Mouse (Mus musculus) MEL (cell line): ENCODE measurements around the gene Mrpl35. TPM values are rescaled to one million over a fixed set of nuclear protein-coding genes. Genes with fewer than 3 reads are reported as not detected.

Experiments used
- DNase-seq: peaks from one replicate; pipeline ENCODE4 v3.0.0; 2011; ENCODE audit warnings: low read depth, low spot score
- H3K27ac ChIP-seq: 2 replicates; pipeline ENCODE4 v1.5.1; 2012; ENCODE audit warnings: low read depth, mild to moderate bottlenecking, control low read depth, low read length, moderate library complexity; ENCODE audit not compliant: control insufficient read depth
- H3K27me3 ChIP-seq, 2 experiments: fragments of 150-350 bp in 1 of 2; sonication (generic) in 1 of 2; 2 replicates each; pipeline ENCODE4 v1.6.1; 2012; ENCODE audit warnings: low read length in 2 of 2, mild to moderate bottlenecking in 2 of 2, improper control_type of control experiment in 1 of 2, moderate library complexity in 1 of 2; ENCODE audit not compliant: insufficient read depth in 2 of 2, control insufficient read depth in 1 of 2
- H3K36me3 ChIP-seq, 2 experiments: 2 replicates each; pipeline ENCODE4 v1.6.1; 2012 to 2014; ENCODE audit warnings: low read length in 2 of 2, improper control_type of control experiment in 1 of 2, inconsistent platforms in 1 of 2, mild to moderate bottlenecking in 1 of 2; ENCODE audit not compliant: insufficient read depth in 2 of 2, control insufficient read depth in 1 of 2
- H3K4me1 ChIP-seq, 2 experiments: fragments of 150-350 bp in 1 of 2; sonication (generic) in 1 of 2; 2 replicates each; pipeline ENCODE4 v1.6.1; 2012; ENCODE audit warnings: low read length in 2 of 2, improper control_type of control experiment in 1 of 2, mild to moderate bottlenecking in 1 of 2; ENCODE audit not compliant: insufficient read depth in 2 of 2, control insufficient read depth in 1 of 2
- H3K4me3 ChIP-seq, 2 experiments: fragments of 150-350 bp in 1 of 2; sonication (generic) in 1 of 2; 2 replicates each; pipeline ENCODE4 v1.5.1; 2012; ENCODE audit warnings: low read depth in 2 of 2, low read length in 2 of 2, mild to moderate bottlenecking in 2 of 2, moderate library complexity in 2 of 2, control low read depth in 1 of 2, improper control_type of control experiment in 1 of 2; ENCODE audit not compliant: control insufficient read depth in 1 of 2, insufficient read depth in 1 of 2
- H3K79me2 ChIP-seq: 2 replicates; pipeline ENCODE4 v1.6.1; 2012; ENCODE audit warnings: mild to moderate bottlenecking, low read length, moderate library complexity; ENCODE audit not compliant: control insufficient read depth, poor library complexity, insufficient read depth
- H3K9ac ChIP-seq: 2 replicates; pipeline ENCODE4 v1.6.1; 2012; ENCODE audit warnings: low read depth, mild to moderate bottlenecking, control low read depth, low read length, moderate library complexity; ENCODE audit not compliant: control insufficient read depth, poor library complexity, severe bottlenecking
- H3K9me3 ChIP-seq: fragments of 150-350 bp; sonication (generic); replicated peaks from 2 replicates; pipeline ENCODE4 v1.6.1; 2012; ENCODE audit warnings: mild to moderate bottlenecking, low read length, improper control_type of control experiment, moderate library complexity; ENCODE audit not compliant: insufficient read depth
- CHD1 ChIP-seq: IDR thresholded peaks from 2 replicates; pipeline ENCODE4 v1.6.1; 2012; ENCODE audit warnings: low read depth, mild to moderate bottlenecking, inconsistent platforms, low read length, improper control_type of control experiment
- CHD2 ChIP-seq: IDR thresholded peaks from 2 replicates; pipeline ENCODE4 v1.6.1; 2011; ENCODE audit warnings: low read length, improper control_type of control experiment
- CTCF ChIP-seq, 3 experiments: IDR thresholded peaks in 2 of 3; conservative IDR thresholded peaks in 1 of 3; 2 replicates each; pipeline ENCODE4 v1.5.1; 2011 to 2012; ENCODE audit warnings: low read length in 3 of 3, low read depth in 2 of 3, mild to moderate bottlenecking in 2 of 3, improper control_type of control experiment in 1 of 3, inconsistent platforms in 1 of 3, mixed read lengths in 1 of 3, moderate library complexity in 1 of 3; ENCODE audit not compliant: control insufficient read depth in 1 of 3, insufficient read depth in 1 of 3, poor library complexity in 1 of 3, severe bottlenecking in 1 of 3
- E2F4 ChIP-seq: IDR thresholded peaks from 2 replicates; pipeline ENCODE4 v1.6.1; 2011; ENCODE audit warnings: low read depth, low read length, improper control_type of control experiment, borderline replicate concordance
- EP300 ChIP-seq, 2 experiments: IDR thresholded peaks; 2 replicates each; pipeline ENCODE4 v1.6.1; 2011; ENCODE audit warnings: improper control_type of control experiment in 2 of 2, low read length in 2 of 2, low read depth in 1 of 2, mild to moderate bottlenecking in 1 of 2
- GATA1 ChIP-seq: IDR thresholded peaks from 2 replicates; pipeline ENCODE4 v1.6.1; 2011; ENCODE audit warnings: low read depth, low read length, improper control_type of control experiment
- MAX ChIP-seq: IDR thresholded peaks from 2 replicates; pipeline ENCODE4 v1.6.1; 2011; ENCODE audit warnings: low read length, improper control_type of control experiment
- MEF2A ChIP-seq: IDR thresholded peaks from 2 replicates; pipeline ENCODE4 v1.6.1; 2014; ENCODE audit warnings: low read depth, mild to moderate bottlenecking, inconsistent platforms, low read length, improper control_type of control experiment; ENCODE audit not compliant: poor library complexity, insufficient replicate concordance, severe bottlenecking; ENCODE audit errors: extremely low read depth
- MXI1 ChIP-seq: IDR thresholded peaks from 2 replicates; pipeline ENCODE4 v1.6.1; 2011; ENCODE audit warnings: mild to moderate bottlenecking, low read depth, low read length, improper control_type of control experiment
- NRF1 ChIP-seq: IDR thresholded peaks from 2 replicates; pipeline ENCODE4 v1.6.1; 2014; ENCODE audit warnings: low read depth, mild to moderate bottlenecking, inconsistent platforms, low read length, improper control_type of control experiment, moderate library complexity; ENCODE audit not compliant: poor library complexity, insufficient read depth, severe bottlenecking
- RCOR1 ChIP-seq: IDR thresholded peaks from 2 replicates; pipeline ENCODE4 v1.6.1; 2012; ENCODE audit warnings: low read depth, mild to moderate bottlenecking, inconsistent platforms, low read length, improper control_type of control experiment
- TAL1 ChIP-seq: IDR thresholded peaks from 2 replicates; pipeline ENCODE4 v1.6.1; 2012; ENCODE audit warnings: mild to moderate bottlenecking, inconsistent platforms, low read length, moderate library complexity, mixed read lengths
- ZC3H11A ChIP-seq: IDR thresholded peaks from 2 replicates; pipeline ENCODE4 v1.6.1; 2012; ENCODE audit warnings: low read depth, mild to moderate bottlenecking, inconsistent platforms, low read length, improper control_type of control experiment
- ZKSCAN1 ChIP-seq: IDR thresholded peaks from 2 replicates; pipeline ENCODE4 v1.6.1; 2012; ENCODE audit warnings: low read depth, mild to moderate bottlenecking, inconsistent platforms, low read length, improper control_type of control experiment, moderate library complexity
- polyA plus RNA-seq, 2 experiments: library from polyadenylated mRNA; stranded (reverse) in 1 of 2; unstranded in 1 of 2; fragments of >175 nt in 1 of 2; fragments of >200 nt in 1 of 2; gene quantifications; 2 replicates each; pipeline versions ENCODE4 v1.2.1 to v1.2.4; 2012; ENCODE audit warnings: low replicate concordance in 2 of 2, low read depth in 1 of 2; ENCODE audit not compliant: insufficient read length in 2 of 2, insufficient read depth in 1 of 2, missing spikeins in 1 of 2
- total RNA-seq: library from RNA; depleted of rRNA; stranded (reverse); fragments of 300-350 nt; gene quantifications from 2 replicates; pipeline ENCODE4 v1.2.3, GENCODE M21; 2012

Mrpl35 gene
- total and polyA plus RNA-seq, 3 experiments, result 26.0 to 34.8 TPM; not detected in 1

DNA sequence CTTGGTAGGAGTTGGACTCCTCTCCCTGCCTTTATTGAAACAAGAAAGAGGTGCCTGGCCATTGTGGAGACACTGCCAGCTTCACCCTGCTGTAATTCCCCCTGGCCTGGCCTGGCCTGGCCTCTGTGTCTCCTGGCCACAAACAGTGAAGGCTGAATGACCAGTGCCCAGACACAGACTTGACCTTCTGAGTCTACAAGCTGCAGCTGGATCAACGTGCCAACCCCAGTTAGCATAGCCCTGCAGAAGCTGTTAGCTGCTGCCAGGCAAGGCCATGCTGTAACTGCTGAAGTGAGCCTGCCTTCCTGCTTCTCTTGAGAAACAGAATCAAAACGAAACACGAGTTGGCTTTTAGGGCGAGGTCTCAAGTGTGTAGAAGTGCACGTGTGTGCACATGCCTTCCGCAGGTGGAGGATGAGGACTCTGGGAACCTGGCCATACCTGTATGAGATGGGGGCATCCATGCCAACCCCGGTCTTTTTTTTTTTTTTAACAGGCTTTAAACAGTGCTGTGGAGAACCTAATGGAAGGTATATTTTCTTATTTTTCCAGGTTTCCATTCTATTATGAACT lies 54.0 kb downstream of the Mrpl35 start:
- Histone ChIP-seq H3K79me2 (no peaks in the 10 kb centered on the region; the same call in 1 of the 2 replicates), H3K27ac (no peak overlapping the region), H3K4me1 (no peaks in the 10 kb centered on the region), H3K9ac (no peak overlapping the region), H3K9me3 (no peaks in the 10 kb centered on the region), H3K27me3 (peaks cover 0 to 1% of the 10 kb centered on the region in 2 experiments; a peak in 2 of 4 replicates), H3K36me3 (no peaks in the 10 kb centered on the region), H3K4me3 (no peak overlapping the region)
- DNase-seq, result no peak
- TF ChIP-seq RCOR1 (no peak), TAL1 (no peak), EP300 (IDR thresholded peaks at IDR 0.05; ENCODE audit: low read depth in 1 of 2, low read length in 2 of 2) (no peak), CHD2 (no peak)

DNA sequence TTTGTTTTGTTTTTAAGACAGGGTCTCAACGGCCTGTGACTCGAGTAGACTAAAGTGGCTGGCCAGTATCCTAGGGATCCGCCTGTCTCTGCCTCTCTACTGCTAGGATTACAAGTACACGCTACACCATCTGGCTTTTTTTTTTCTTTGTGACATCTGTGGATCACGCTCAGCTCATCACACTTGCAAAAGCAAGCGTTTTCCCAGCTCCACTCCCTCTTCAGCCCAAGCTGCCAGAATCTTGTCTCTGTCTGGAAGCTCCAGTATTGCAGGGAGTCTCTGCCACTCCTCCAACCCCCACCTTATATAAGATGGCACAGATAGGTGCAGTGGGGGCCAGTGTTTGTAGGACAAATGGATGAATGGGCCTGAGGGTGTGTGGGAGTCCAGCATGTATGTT lies 54.6 kb downstream of the Mrpl35 start:
- Histone ChIP-seq H3K27me3 (peaks cover 0 to 1% of the 10 kb centered on the region in 2 experiments; a peak in 2 of 4 replicates), H3K79me2 (no peaks in the 10 kb centered on the region; the same call in 1 of the 2 replicates)

DNA sequence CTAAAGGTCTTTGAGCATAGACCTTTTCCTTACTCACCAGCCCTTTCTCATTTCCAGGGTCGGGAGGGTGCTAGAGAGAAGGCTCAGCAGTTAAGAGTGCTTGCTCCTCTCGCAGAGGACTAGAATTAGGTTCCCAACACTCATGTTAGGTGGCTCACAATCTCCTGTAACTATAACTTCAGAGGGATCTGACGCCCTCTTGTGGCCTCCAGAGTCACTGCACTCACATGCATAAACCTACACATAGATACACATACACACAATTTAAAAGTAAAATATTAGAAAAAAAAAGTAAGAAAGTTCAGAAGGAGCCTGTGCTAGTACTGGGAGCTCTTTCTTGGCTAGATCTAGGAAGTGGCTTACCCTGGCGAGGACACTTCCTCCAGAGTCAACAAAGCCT lies 55.5 kb downstream of the Mrpl35 start:
- no peak overlapping the region for H3K9ac ChIP-seq
- H3K79me2 ChIP-seq, result no peaks in the 10 kb centered on the region
- DNase-seq, result no peak
- peaks cover 0 to 1% of the 10 kb centered on the region in 2 experiments; a peak in 3 of 4 replicates for H3K27me3 ChIP-seq
- no peaks in the 10 kb centered on the region for H3K36me3 ChIP-seq
- no peak overlapping the region for H3K4me3 ChIP-seq
- no peaks in the 10 kb centered on the region for H3K9me3 ChIP-seq
- no peaks in the 10 kb centered on the region for H3K4me1 ChIP-seq
- TF ChIP-seq CTCF (IDR thresholded peaks at IDR 0.05 in 2 of 3, conservative IDR thresholded peaks at IDR 0.05 in 1 of 3; ENCODE audit: control insufficient read depth in 1 of 3, insufficient read depth in 1 of 3, low read depth in 2 of 3, low read length in 3 of 3, poor library complexity in 1 of 3, severe bottlenecking in 1 of 3), result peak in 2 of 3 experiments; percentile 3 to 13; a peak in 1 of 6 replicates
- TF ChIP-seq NRF1, result no peak
- TF ChIP-seq CHD1, result no peak
- no peak for TF ChIP-seq ZKSCAN1
- no peak overlapping the region for H3K27ac ChIP-seq

More for the DNA sequence above, 54.6 kb downstream of the Mrpl35 start:
- TF ChIP-seq ZC3H11A (no peak), EP300 (IDR thresholded peaks at IDR 0.05; ENCODE audit: low read depth in 1 of 2, low read length in 2 of 2) (no peak), RCOR1 (no peak), E2F4 (no peak), MEF2A (no peak), MAX (no peak), GATA1 (no peak), TAL1 (no peak), MXI1 (no peak)
- Histone ChIP-seq H3K9me3 (no peaks in the 10 kb centered on the region), H3K4me1 (no peaks in the 10 kb centered on the region), H3K36me3 (no peaks in the 10 kb centered on the region), H3K9ac (no peak overlapping the region), H3K4me3 (no peak overlapping the region), H3K27ac (no peak overlapping the region)
- no peak for DNase-seq
